Mouse (Mus musculus): ENCODE measurements around the gene Trpm2. TPM values are rescaled to one million over a fixed set of nuclear protein-coding genes. Genes with fewer than 3 reads are reported as not detected.

The Trpm2 gene
- 1 to 10 TPM; 1.2 to 1.7 TPM for polyA plus RNA-seq (2017; shearing (Covaris generic))

DNA sequence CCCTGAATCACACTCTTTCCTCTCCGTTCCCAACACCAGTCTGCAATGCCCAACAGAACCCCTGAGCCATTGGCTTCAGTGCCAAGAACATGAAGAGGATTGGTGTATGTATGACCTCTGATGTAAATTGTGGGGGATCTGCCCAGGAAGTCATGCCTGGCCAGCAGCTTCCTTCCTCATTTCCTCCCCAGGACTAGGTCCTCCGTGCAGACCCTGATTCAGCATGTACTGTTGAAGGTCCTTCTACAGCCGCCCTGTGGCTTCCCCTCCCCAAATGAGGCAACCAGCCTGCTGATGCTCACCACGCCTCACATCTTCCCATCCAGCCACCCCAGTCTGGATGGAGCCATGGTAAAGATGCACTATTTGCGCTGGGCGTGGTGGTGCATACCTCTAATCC lies at the start of gene Trpm2:
Gene Trpm2 (minus strand): TSS at position 83 of the 400 bp plus-strand sequence.

DNA sequence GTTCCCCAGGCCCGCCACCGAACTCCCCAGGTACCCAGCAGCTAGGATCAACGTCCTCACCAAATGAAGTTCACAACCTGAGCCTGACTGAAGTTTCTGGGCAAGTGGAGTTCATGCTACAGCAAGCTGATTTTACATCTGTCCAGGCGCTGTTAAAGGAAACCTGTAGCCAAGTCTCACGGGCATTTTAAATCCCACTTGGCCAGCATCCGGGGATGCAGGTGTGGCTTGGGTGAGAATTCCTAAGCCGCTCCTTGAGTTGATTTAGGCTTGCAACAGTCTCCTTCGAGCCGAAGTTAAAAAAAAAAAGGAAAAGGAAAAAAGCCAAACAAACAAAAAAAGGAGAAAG lies 39.6 kb upstream of the Trpm2 start, which contains the start of gene Pfkl:
Gene Pfkl (minus strand): TSS at position 139 of the 349 bp plus-strand sequence.

DNA sequence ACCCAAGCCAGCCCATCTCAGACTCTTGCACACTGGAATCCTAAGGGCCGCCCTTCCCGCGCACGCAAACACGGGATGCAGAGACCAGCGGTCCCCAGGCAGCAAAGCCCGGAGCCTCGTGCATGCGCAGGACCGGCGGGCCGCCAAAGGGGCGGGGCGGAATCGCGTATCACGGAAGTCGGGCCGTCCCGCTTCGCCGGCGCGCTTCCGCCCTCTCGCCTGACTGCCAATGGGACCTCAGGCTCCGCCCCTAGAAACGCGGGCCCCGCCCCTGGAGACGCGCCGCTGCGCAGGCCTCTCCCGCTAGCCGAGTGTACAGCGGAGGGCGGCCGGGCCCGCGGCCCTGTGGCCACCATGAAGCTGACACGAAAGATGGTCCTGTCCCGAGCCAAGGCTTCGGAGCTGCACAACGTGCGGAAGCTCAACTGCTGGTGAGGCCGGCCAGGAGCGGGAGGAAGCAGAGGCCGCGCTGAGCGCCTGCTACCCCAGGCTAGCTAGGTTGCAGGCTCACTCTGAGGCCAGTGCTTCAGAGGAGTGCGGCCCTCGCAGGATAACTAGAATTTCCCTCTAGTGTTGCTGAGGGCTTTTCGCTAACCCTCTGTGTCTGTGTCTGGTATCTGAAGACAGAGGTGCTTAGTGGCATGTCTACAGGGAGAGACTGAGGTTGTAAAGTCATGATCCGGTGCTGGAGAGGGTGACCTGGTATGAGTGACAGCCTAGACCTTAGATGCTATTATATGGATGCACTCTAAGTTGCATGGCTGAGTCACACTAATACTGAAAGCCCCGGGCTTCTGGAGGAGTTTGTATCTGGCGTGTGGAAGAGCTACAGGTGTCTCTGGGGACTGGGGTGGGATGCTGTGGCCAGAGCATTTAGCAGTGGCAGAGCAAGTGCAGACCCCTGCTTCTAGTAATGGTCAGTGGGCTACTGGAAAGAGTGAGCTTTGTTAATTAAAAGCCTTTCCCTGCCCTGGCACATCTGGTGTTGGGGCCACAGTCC lies 8.3 kb upstream of the Trpm2 start, which contains the start of gene 1810043G02Rik:
Gene 1810043G02Rik (plus strand): TSS at position 174 of the 1,000 bp plus-strand sequence.

DNA sequence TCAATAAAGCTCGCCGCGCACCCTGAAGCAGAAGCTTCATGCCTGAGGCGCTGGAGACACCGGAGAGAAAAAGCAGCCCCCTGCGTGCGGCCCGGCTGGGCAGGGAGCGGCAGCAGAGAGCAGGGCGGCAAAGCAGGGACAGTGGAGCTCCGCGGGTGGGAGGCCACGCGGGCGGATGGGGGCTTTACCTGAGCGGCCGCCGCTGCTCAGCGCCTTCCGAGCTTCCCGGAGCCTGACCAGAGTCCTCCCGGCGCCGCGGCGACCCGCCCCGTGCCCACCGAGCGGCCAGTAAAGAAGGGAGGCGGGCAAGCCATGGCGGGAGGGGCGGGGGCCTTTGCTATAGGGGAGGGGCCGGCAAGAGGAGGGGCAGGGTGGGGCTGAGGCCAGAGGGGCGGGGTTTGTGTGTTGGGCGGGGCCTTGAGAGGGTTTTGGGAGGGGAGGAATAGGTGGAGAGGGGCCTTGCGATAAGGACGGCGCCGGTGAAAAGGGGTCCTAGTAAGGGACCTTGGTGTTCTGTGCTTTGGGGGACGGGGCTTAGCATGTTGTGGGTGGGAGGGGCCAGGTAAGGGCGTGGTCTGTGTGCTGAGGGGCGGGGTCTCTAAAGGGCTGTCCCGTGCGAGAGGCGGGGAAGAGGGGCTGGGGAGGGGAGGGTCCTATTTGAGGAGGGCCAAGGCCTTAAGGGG lies 68.0 kb downstream of the Trpm2 start, which contains the start of gene Lrrc3:
Gene Lrrc3 (minus strand): TSS at position 326 of the 683 bp plus-strand sequence.

DNA sequence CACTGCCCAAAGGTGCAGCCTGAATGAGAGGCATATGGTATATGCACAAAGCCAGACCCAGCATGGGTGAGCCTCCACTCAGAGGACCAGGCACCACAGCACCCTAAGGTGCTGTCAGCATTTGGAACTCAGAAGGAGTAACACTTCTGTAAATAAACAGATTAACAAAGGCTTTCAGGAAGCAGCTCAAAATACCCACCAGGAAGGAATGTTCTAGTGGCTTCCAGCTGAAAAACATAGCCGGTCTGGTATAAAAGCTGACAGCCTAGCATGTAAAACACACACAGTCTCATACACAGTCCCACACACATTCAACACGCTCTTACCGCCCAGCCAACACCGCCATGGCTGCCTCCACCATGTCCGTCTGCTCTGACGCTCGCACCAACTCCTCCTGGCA lies 108.7 kb downstream of the Trpm2 start, which contains the start of gene Gm3285:
Gene Gm3285 (plus strand): TSS at position 301 of the 400 bp plus-strand sequence.

Other genes with a start within 250 kb of the Trpm2 start
- not detected for gene Krtap12-1, start 250.0 kb downstream of the Trpm2 start, polyA plus RNA-seq (2017; shearing (Covaris generic))
- gene Gm10100, start 244.1 kb downstream of the Trpm2 start, polyA plus RNA-seq (2017; shearing (Covaris generic)) = not detected
- gene Gm18596, start 227.9 kb downstream of the Trpm2 start, polyA plus RNA-seq (2017; shearing (Covaris generic)) = not detected
- gene Gm9736, start 219.2 kb downstream of the Trpm2 start, polyA plus RNA-seq (2017; shearing (Covaris generic)) = not detected
- gene Gm3233, start 210.9 kb downstream of the Trpm2 start, polyA plus RNA-seq (2017; shearing (Covaris generic)) = not detected
- gene Gm3238, start 199.2 kb downstream of the Trpm2 start, polyA plus RNA-seq (2017; shearing (Covaris generic)) = not detected
- gene Gm7138, start 193.6 kb downstream of the Trpm2 start, polyA plus RNA-seq (2017; shearing (Covaris generic)) = not detected
- not detected for gene Gm3250, start 188.0 kb downstream of the Trpm2 start, polyA plus RNA-seq (2017; shearing (Covaris generic))
- gene Gm7137, start 182.4 kb downstream of the Trpm2 start, polyA plus RNA-seq (2017; shearing (Covaris generic)) = not detected
- not detected for gene Gm9639, start 175.5 kb downstream of the Trpm2 start, polyA plus RNA-seq (2017; shearing (Covaris generic))
- gene Gm19668, start 171.4 kb downstream of the Trpm2 start, polyA plus RNA-seq (2017; shearing (Covaris generic)) = not detected
- not detected for gene Gm9507, start 158.7 kb downstream of the Trpm2 start, polyA plus RNA-seq (2017; shearing (Covaris generic))
- not detected for gene Gm2696, start 155.9 kb downstream of the Trpm2 start, polyA plus RNA-seq (2017; shearing (Covaris generic))
- gene Krtap10-4, start 143.5 kb downstream of the Trpm2 start, polyA plus RNA-seq (2017; shearing (Covaris generic)) = under 1 TPM in 1 of 2 experiments, not detected in 1; 0.21 TPM
- gene Krtap10-10, start 134.6 kb downstream of the Trpm2 start, polyA plus RNA-seq (2017; shearing (Covaris generic)) = not detected
- gene Gm36176, start 123.8 kb downstream of the Trpm2 start, polyA plus RNA-seq (2017; shearing (Covaris generic)) = not detected
- not detected for gene Gm10318, start 117.7 kb downstream of the Trpm2 start, polyA plus RNA-seq (2017; shearing (Covaris generic))
- not detected for gene Gm3285, start 108.6 kb downstream of the Trpm2 start, polyA plus RNA-seq (2017; shearing (Covaris generic))
- gene Lrrc3, start 68.0 kb downstream of the Trpm2 start, polyA plus RNA-seq (2017; shearing (Covaris generic)) = under 1 TPM in 1 of 2 experiments, not detected in 1; 0.22 TPM
- gene 1810043G02Rik, start 8.0 kb upstream of the Trpm2 start, polyA plus RNA-seq (2017; shearing (Covaris generic)) = 10 to 100 TPM in 1 of 2 experiments, 1 to 10 TPM in 1; 5.0 to 11.3 TPM
- gene Pfkl, start 39.5 kb upstream of the Trpm2 start, polyA plus RNA-seq (2017; shearing (Covaris generic)) = 10 to 100 TPM; 53.8 to 58.8 TPM
- gene Dnmt3l, start 71.4 kb upstream of the Trpm2 start, polyA plus RNA-seq (2017; shearing (Covaris generic)) = under 1 TPM in 1 of 2 experiments, not detected in 1; 0.20 TPM
- gene Aire, start 73.0 kb upstream of the Trpm2 start, polyA plus RNA-seq (2017; shearing (Covaris generic)) = 1 to 10 TPM in 1 of 2 experiments, under 1 TPM in 1; 0.21 to 1.5 TPM
- 10 to 100 TPM in 1 of 2 experiments, 1 to 10 TPM in 1; 5.3 to 11.4 TPM for gene Icosl, start 98.7 kb upstream of the Trpm2 start, polyA plus RNA-seq (2017; shearing (Covaris generic))
- gene D10Jhu81e, start 199.2 kb upstream of the Trpm2 start, polyA plus RNA-seq (2017; shearing (Covaris generic)) = 10 to 100 TPM; 67.7 to 79.8 TPM
- 10 to 100 TPM; 15.2 to 16.5 TPM for gene Pwp2, start 214.6 kb upstream of the Trpm2 start, polyA plus RNA-seq (2017; shearing (Covaris generic))

All from activated CD4-positive, CD25-positive, alpha-beta regulatory T cell (primary cell).